Mouse (Mus musculus) heart, postnatal 14 days (tissue): ENCODE measurements around the gene C8g. TPM values are rescaled to one million over a fixed set of nuclear protein-coding genes. Genes with fewer than 3 reads are reported as not detected.

Source experiments
- total RNA-seq, 2 experiments: library from RNA; stranded (reverse); gene quantifications; 2 replicates each; pipeline ENCODE4 v1.2.3; 2021

The C8g gene
- total RNA-seq, 2 experiments from 2014 or later = 0.51 to 0.98 TPM

Other genes starting within 250 kb of the C8g start
- 10 to 100 TPM; 12.7 to 13.4 TPM for gene Tmem203, start 246.3 kb downstream of the C8g start, total RNA-seq
- gene Tprn, start 239.1 kb downstream of the C8g start, total RNA-seq = 1 to 10 TPM; 5.7 to 7.6 TPM
- gene Ssna1, start 229.3 kb downstream of the C8g start, total RNA-seq = 10 to 100 TPM; 38.3 to 46.9 TPM
- 10 to 100 TPM; 44.0 to 44.1 TPM for gene Anapc2, start 229.2 kb downstream of the C8g start, total RNA-seq
- gene Tmem210, start 213.6 kb downstream of the C8g start, total RNA-seq = not detected
- gene Lrrc26, start 211.8 kb downstream of the C8g start, total RNA-seq = under 1 TPM in 1 of 2 experiments, not detected in 1; 0.55 TPM
- gene Grin1, start 182.5 kb downstream of the C8g start, total RNA-seq = not detected
- gene Man1b1, start 169.4 kb downstream of the C8g start, total RNA-seq = 10 to 100 TPM; 22.1 to 22.2 TPM
- 1 to 10 TPM; 2.7 to 3.9 TPM for gene Dpp7, start 145.4 kb downstream of the C8g start, total RNA-seq
- 1 to 10 TPM; 4.5 to 6.0 TPM for gene Uap1l1, start 136.0 kb downstream of the C8g start, total RNA-seq
- 1 to 10 TPM in 1 of 2 experiments, under 1 TPM in 1; 0.88 to 1.5 TPM for gene Sapcd2, start 129.4 kb downstream of the C8g start, total RNA-seq
- 10 to 100 TPM; 16.1 to 17.0 TPM for gene Entpd2, start 105.8 kb downstream of the C8g start, total RNA-seq
- 10 to 100 TPM; 33.8 to 37.1 TPM for gene Npdc1, start 102.4 kb downstream of the C8g start, total RNA-seq
- gene Fut7, start 78.5 kb downstream of the C8g start, total RNA-seq = not detected
- 10 to 100 TPM; 22.0 to 24.4 TPM for gene Abca2, start 73.0 kb downstream of the C8g start, total RNA-seq
- 1 to 10 TPM; 3.0 to 3.9 TPM for gene Clic3, start 44.9 kb downstream of the C8g start, total RNA-seq
- 10 to 100 TPM; 22.9 to 23.4 TPM for gene Paxx, start 40.6 kb downstream of the C8g start, total RNA-seq
- 10 to 100 TPM; 30.9 to 38.6 TPM for gene Ptgds, start 31.7 kb downstream of the C8g start, total RNA-seq
- gene Lcn12, start 7.8 kb downstream of the C8g start, total RNA-seq = not detected
- gene Fbxw5, start 969 bp downstream of the C8g start, total RNA-seq = 10 to 100 TPM; 92.0 to 96.2 TPM
- 10 to 100 TPM; 16.6 to 16.7 TPM for gene Traf2, start 45.2 kb upstream of the C8g start, total RNA-seq
- gene Edf1, start 56.1 kb upstream of the C8g start, total RNA-seq = 100 to 1,000 TPM; 175 to 185 TPM
- 1 to 10 TPM; 3.0 to 5.2 TPM for gene Mamdc4, start 73.1 kb upstream of the C8g start, total RNA-seq
- gene Phpt1, start 73.5 kb upstream of the C8g start, total RNA-seq = 10 to 100 TPM; 75.4 to 76.0 TPM
- gene Ajm1, start 80.0 kb upstream of the C8g start, total RNA-seq = under 1 TPM in 1 of 2 experiments, not detected in 1; 0.10 TPM
- 10 to 100 TPM; 48.1 to 49.7 TPM for gene Rabl6, start 106.8 kb upstream of the C8g start, total RNA-seq
- not detected for gene Ccdc183, start 116.0 kb upstream of the C8g start, total RNA-seq
- gene Tmem141, start 120.3 kb upstream of the C8g start, total RNA-seq = 10 to 100 TPM; 16.6 to 22.5 TPM
- gene Fcna, start 126.3 kb upstream of the C8g start, total RNA-seq = 1 to 10 TPM; 6.3 TPM
- gene Lcn8, start 151.4 kb upstream of the C8g start, total RNA-seq = 1 to 10 TPM; 1.1 TPM
- not detected for gene Lcn5, start 156.2 kb upstream of the C8g start, total RNA-seq
- not detected for gene Lcn6, start 175.1 kb upstream of the C8g start, total RNA-seq
- gene Lcn10, start 181.0 kb upstream of the C8g start, total RNA-seq = not detected
- gene Obp2a, start 198.3 kb upstream of the C8g start, total RNA-seq = not detected
- gene Bmyc, start 205.0 kb upstream of the C8g start, total RNA-seq = 10 to 100 TPM; 12.0 to 12.6 TPM
- gene Obp2b, start 235.3 kb upstream of the C8g start, total RNA-seq = not detected